In the genomic region with DNA sequence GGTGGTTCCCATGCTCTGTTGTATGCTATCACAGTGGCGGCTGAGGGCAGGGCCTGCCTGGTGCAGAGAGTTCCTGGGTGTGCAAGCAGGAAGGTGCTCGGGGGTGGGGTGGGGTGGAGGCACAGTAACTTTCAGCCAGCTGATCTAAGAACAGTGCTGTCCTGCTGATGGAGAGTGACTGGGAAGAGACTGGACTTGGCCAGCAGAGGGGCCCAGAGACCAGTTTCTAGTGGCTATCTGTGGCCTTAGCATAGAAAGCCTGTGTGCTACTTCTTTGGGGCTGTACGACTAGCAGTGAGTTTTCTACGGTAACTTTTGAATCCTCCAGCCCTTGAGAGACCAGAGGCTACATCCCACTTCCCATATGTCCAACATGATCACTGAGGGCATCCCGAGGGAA, we compare ENCODE assay signal across 8 mouse cellular contexts. TPM values are rescaled to one million over a fixed set of nuclear protein-coding genes. Genes with fewer than 3 reads are reported as not detected.
DNase-seq lines count a peak whose midpoint lies in the region; ATAC-seq and TF ChIP-seq lines count a peak whose summit lies in the region.
"Had no signal": no experiment of that assay in that cellular context is flagged by ENCODE, and none has a peak within 500 bp of the region (broad histone marks: within the 10 kb centered on the region; RNA-seq: fewer than 3 reads in every experiment).

No protein-coding gene starts in this region.

- no peaks in the 10 kb centered on the region for H3K9me3 ChIP-seq in neural tube, embryonic 11.5 days (ENCODE audit: control insufficient read depth, low read length)

- H3K4me1 ChIP-seq in testis, adult 2 months (ENCODE audit: control insufficient read depth, insufficient read depth, low read length): peaks cover 6% of the 10 kb centered on the region
- peaks cover 3% of the 10 kb centered on the region; the same call in 1 of the 2 replicates for H3K4me1 ChIP-seq in neural tube, embryonic 11.5 days (ENCODE audit: control insufficient read depth, insufficient read depth, low read length)

- no peak for DNase-seq in testis, postnatal 14 days (ENCODE audit: low spot score)
- DNase-seq in embryo, embryonic 10.5 days (ENCODE audit: low spot score): peak; percentile 72
- DNase-seq in heart, postnatal 14 days: peak; percentile 50 to 56
- peak; percentile 58 for DNase-seq in left cerebral cortex, postnatal 4 days
- DNase-seq in neural tube, embryonic 11.5 days (ENCODE audit: low spot score): peak; percentile 66
- no peak for DNase-seq in spleen, postnatal 4 days (ENCODE audit: low spot score in 2 of 2)

- TF ChIP-seq POLR2A in testis, adult 2 months (IDR thresholded peaks at IDR 0.05; ENCODE audit: control insufficient read depth, low read depth, low read length): no peak

- H3K4me2 ChIP-seq in neural tube, embryonic 11.5 days (ENCODE audit: low read depth): no peak overlapping the region

- no peak overlapping the region for H3K27ac ChIP-seq in testis, adult 2 months (ENCODE audit: control insufficient read depth, insufficient read depth, low read depth, low read length)
- no peak overlapping the region for H3K27ac ChIP-seq in neural tube, embryonic 11.5 days (ENCODE audit: low read depth, low read length)

- 52% methylated on average over 5 of the region's 5 CpGs for WGBS in neural tube, embryonic 11.5 days

- no peak overlapping the region for H3K9ac ChIP-seq in neural tube, embryonic 11.5 days (ENCODE audit: low read length)

- no peaks in the 10 kb centered on the region for H3K36me3 ChIP-seq in testis, adult 2 months (ENCODE audit: control insufficient read depth, insufficient read depth, low read length)
- no peaks in the 10 kb centered on the region for H3K36me3 ChIP-seq in neural tube, embryonic 11.5 days (ENCODE audit: control insufficient read depth, insufficient read depth, low read length)

- ATAC-seq in neural tube, embryonic 11.5 days (ENCODE audit: insufficient read depth, low FRiP score, low TSS enrichment): peak; percentile 72; the same call in 1 of the 2 replicates

- H3K27me3 ChIP-seq in testis, adult 2 months (ENCODE audit: control insufficient read depth, insufficient read depth, low read length): no peaks in the 10 kb centered on the region
- H3K27me3 ChIP-seq in neural tube, embryonic 11.5 days (ENCODE audit: control insufficient read depth, insufficient read depth, low read length): no peaks in the 10 kb centered on the region; the same call in 1 of the 2 replicates

- intact Hi-C loops in heart, postnatal 14 days (cut with DNase I): loop anchor here (2.0 to 5.0 kb wide), 3 partner anchors 58 to 153 kb away; no protein-coding TSS in a partner anchor
- intact Hi-C loops in left cerebral cortex, postnatal 4 days (cut with DNase I): no loop called here

- no peak overlapping the region for H3K4me3 ChIP-seq in testis, adult 2 months (ENCODE audit: control insufficient read depth, low read depth, low read length)
- H3K4me3 ChIP-seq in neural tube, embryonic 11.5 days (ENCODE audit: low read depth, low read length): no peak overlapping the region

- TF ChIP-seq CTCF in testis, adult 2 months (IDR thresholded peaks at IDR 0.05; ENCODE audit: control insufficient read depth, insufficient read depth, insufficient replicate concordance, low read depth, low read length): peak; percentile 43; the same call in 1 of the 2 replicates

RNA-seq across cellular contexts. Expression of a gene that starts 4.0 kb away (rescaled TPM):
- 0.14 and 0.25 TPM in 2 replicates for polyA plus RNA-seq in testis, adult 2 months (2012; rRNA removed)
- not detected for total RNA-seq in heart, postnatal 14 days (2021)
- total RNA-seq in left cerebral cortex, postnatal 4 days (2021): not detected
- 0.29 TPM in 1 of 2 replicates, not detected in the other for polyA plus RNA-seq in neural tube, embryonic 11.5 days (2014; fragmentation: Nextera tagmentation; extraction: Ambion mirVana)
- total RNA-seq: left cerebral cortex, adult 18-20 months had no signal

RNA-seq across cellular contexts. Expression of a gene that starts 18.9 kb away (rescaled TPM):
- 0.48 TPM in 2 replicates for polyA plus RNA-seq in testis, adult 2 months (2012; rRNA removed)
- not detected for total RNA-seq in heart, postnatal 14 days (2021)
- not detected for total RNA-seq in left cerebral cortex, postnatal 4 days (2021)
- not detected in 2 replicates for polyA plus RNA-seq in neural tube, embryonic 11.5 days (2014; fragmentation: Nextera tagmentation; extraction: Ambion mirVana)
- total RNA-seq: left cerebral cortex, adult 18-20 months had no signal

RNA-seq across cellular contexts. Expression of a gene that starts 44.8 kb away (rescaled TPM):
- 69.1 and 78.2 TPM in 2 replicates for polyA plus RNA-seq in testis, adult 2 months (2012; rRNA removed)
- 10 to 100 TPM; 33.6 to 35.4 TPM for total RNA-seq in heart, postnatal 14 days (2021)
- total RNA-seq in left cerebral cortex, postnatal 4 days (2021): 100 to 1,000 TPM; 342 to 359 TPM
- 52.6 and 56.1 TPM in 2 replicates for polyA plus RNA-seq in neural tube, embryonic 11.5 days (2014; fragmentation: Nextera tagmentation; extraction: Ambion mirVana)

Comparison
In these comparisons a context has a peak if more than half of its experiments do, and no peak if none do; other contexts are left out.
1. DNase-seq: peak in embryo, embryonic 10.5 days (single experiment), heart, postnatal 14 days (2 of 2), left cerebral cortex, postnatal 4 days (single experiment) and neural tube, embryonic 11.5 days (single experiment); none in testis, postnatal 14 days (single experiment) and spleen, postnatal 4 days (0 of 2).
2. RNA of a gene that starts 44.8 kb away (total RNA-seq): 342 to 359 TPM in left cerebral cortex, postnatal 4 days; 33.6 to 35.4 TPM in heart, postnatal 14 days; every median in the first group is over 4 times any median in the second.